Mouse (Mus musculus) bone marrow macrophage, adult 2 months (primary cell): ENCODE data around the gene Zfp281.

ENCODE experiments used
- CTCF ChIP-seq: IDR thresholded peaks from 2 replicates; pipeline ENCODE4 v1.5.1; 2012; ENCODE audit warnings: low read depth, mild to moderate bottlenecking, low read length, moderate library complexity
- POLR2A ChIP-seq: IDR thresholded peaks from 2 replicates; pipeline ENCODE4 v1.6.1; 2012; ENCODE audit warnings: mild to moderate bottlenecking, low read depth, low read length, borderline replicate concordance

GRCm38 (mm10) chr1:136600647-136601345 is 23.9 kb upstream of the Zfp281 start:
- TF ChIP-seq CTCF (no peak), POLR2A (no peak)
